Mouse (Mus musculus): ENCODE results near the gene Cog1. TPM values are rescaled to one million over a fixed set of nuclear protein-coding genes. Genes with fewer than 3 reads are reported as not detected.
"Not testable (repeated sequence)": the region's sequence is repeated elsewhere in the genome, so short reads cannot be mapped to it uniquely, and the experiment has no call there.

Gene Cog1
- polyA plus RNA-seq, 1 experiment from 2014 or later = 31.0 TPM

DNA sequence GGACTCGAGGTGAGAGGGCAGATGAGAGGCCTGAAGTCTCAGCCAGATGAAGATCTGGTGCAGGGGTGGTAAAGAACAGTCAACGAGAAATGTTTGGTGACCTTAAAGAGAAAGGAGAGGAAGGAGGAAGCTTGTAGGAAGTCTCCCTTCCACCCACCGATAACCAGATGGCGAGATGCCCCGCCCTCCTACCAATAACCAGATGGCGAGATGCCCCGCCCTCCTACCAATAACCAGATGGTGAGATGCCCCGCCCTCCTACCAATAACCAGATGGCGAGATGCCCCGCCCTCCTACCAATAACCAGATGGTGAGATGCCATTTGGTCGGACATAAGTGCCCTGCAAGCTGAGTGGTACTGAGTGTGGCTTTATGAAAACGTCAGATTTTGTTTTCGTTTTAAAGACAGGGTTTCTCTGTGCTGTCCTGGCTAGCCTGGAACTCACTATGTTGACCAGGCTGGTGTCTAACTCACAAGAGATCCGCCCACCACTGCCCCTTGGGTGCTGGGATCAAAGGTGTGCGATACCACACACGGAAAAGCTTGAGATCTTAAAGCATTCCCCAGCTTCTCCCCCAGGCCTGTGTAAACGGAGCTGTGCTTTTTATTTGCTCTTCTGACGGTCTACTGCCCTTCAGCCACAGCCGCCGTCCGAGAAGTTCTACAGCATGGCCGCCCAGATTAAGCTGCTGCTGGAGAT is 2.4 kb downstream of the Cog1 start:
- Histone ChIP-seq H3K4me3 (ENCODE audit: inconsistent target) (no peak overlapping the region), H3K79me2 (ENCODE audit: inconsistent target) (peaks cover 4% of the 10 kb centered on the region; the same call in 1 of the 2 replicates), H3K27ac (no peak overlapping the region), H3K36me3 (ENCODE audit: inconsistent target) (peaks cover 46% of the 10 kb centered on the region)
- WGBS (ENCODE audit: missing documents) = 89% methylated on average over 21 of the region's 22 CpGs

DNA sequence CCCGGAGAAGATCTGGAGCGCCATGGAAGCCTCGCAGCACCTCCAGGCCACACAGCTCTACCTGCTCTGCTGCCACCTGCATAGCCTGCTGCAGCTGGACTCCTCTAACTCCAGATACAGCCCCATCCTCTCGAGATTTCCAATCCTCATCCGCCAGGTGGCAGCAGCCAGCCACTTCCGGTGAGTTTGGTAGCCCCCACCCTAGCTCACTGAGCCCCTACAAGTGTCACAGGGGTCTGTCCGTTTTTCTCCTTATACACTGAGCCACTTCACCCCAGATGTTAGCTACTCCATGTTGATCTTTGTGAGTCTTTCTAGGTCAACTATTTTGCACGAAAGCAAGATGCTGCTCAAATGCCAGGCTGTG is 2.9 kb downstream of the Cog1 start:
- Histone ChIP-seq H3K36me3 (ENCODE audit: inconsistent target) (peaks cover 51% of the 10 kb centered on the region), H3K4me3 (ENCODE audit: inconsistent target) (no peak overlapping the region), H3K27ac (no peak overlapping the region), H3K79me2 (ENCODE audit: inconsistent target) (peaks cover 4% of the 10 kb centered on the region; the same call in 1 of the 2 replicates)
- WGBS (ENCODE audit: missing documents) = 76% methylated on average over 7 of the region's 8 CpGs

DNA sequence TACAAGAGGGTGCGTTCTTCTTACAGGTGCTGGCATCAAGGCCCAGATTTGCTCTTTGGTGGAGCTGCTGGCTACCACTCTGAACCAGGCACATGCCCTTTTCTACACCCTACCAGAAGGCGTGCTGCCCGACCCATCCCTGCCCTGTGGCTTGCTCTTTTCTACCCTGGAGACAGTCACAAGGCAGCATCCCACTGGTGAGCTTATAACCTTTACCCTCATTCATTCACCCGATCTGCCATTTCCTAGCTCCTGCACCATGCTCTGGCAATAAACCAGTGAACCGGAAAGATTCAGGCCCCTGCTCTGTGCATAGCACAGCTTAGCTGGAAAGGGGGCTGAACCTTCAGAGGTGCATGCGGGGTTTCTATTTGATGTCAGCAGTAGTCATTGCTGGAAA is 3.5 kb downstream of the Cog1 start:
- Histone ChIP-seq H3K36me3 (ENCODE audit: inconsistent target) (peaks cover 58% of the 10 kb centered on the region), H3K4me3 (ENCODE audit: inconsistent target) (no peak overlapping the region), H3K79me2 (ENCODE audit: inconsistent target) (peaks cover 4% of the 10 kb centered on the region; the same call in 1 of the 2 replicates), H3K27ac (no peak overlapping the region)
- 91% methylated on average over 6 of the region's 6 CpGs for WGBS (ENCODE audit: missing documents)

DNA sequence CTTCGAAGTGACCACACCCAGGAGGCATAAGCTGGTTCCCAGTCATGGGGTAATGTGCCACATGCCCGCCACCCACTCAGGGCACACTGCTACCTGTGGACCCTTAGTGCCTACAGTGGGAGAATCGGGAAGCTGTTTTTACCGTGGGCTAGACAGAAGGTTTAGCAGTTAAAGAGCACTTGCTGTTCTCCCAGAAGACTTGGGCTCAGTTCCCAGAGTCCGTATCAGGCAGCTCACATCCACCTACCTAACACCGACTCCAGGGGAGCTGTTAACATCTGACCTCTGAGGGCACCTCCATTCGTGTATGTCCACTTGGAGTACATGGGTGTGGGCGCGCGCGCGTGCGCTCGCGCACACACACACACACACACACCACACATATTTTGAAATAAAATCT is 5.1 kb downstream of the Cog1 start:
- Histone ChIP-seq H3K79me2 (ENCODE audit: inconsistent target) (peaks cover 4% of the 10 kb centered on the region; the same call in 1 of the 2 replicates), H3K27ac (no peak overlapping the region), H3K4me3 (ENCODE audit: inconsistent target) (no peak overlapping the region), H3K36me3 (ENCODE audit: inconsistent target) (peaks cover 72% of the 10 kb centered on the region)
- 91% methylated on average over 15 of the region's 15 CpGs for WGBS (ENCODE audit: missing documents)

DNA sequence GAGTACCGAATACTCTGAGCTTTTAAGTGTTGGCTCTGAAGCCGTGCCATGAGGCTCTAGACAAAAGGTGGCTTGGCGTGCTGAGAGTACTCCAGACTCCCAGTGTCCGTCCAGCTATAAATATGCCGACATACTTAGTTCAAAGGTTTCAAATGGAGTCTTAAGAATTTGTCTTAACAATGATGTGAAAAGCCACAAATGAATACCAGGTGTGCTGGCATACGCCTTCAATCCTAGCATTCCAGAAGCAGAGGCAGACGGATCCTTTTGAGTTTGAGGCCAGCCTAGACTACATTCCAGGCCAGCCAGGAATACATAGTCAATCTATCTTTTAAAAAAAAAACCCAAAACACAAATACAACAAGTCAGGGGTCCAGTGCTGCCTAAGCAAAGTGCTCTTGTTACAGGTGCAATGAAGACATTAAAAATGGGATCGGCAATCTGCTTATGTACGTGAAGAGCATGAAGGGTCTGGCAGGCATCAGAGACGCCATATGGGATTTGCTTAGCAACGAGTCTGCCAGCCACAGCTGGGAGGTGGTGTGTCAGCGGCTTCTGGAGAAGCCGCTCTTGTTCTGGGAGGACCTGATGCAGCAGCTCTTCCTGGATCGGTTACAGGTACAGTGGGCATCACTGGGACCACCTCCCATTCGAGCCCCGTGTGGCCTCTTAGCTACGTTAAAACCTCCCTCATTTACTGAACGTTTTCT is 5.7 kb downstream of the Cog1 start:
- H3K27ac ChIP-seq = no peak overlapping the region
- H3K79me2 ChIP-seq (ENCODE audit: inconsistent target) = peaks cover 4% of the 10 kb centered on the region; the same call in 1 of the 2 replicates
- WGBS (ENCODE audit: missing documents) = 93% methylated on average over 18 of the region's 18 CpGs
- H3K4me3 ChIP-seq (ENCODE audit: inconsistent target) = no peak overlapping the region
- H3K36me3 ChIP-seq (ENCODE audit: inconsistent target) = peaks cover 76% of the 10 kb centered on the region

DNA sequence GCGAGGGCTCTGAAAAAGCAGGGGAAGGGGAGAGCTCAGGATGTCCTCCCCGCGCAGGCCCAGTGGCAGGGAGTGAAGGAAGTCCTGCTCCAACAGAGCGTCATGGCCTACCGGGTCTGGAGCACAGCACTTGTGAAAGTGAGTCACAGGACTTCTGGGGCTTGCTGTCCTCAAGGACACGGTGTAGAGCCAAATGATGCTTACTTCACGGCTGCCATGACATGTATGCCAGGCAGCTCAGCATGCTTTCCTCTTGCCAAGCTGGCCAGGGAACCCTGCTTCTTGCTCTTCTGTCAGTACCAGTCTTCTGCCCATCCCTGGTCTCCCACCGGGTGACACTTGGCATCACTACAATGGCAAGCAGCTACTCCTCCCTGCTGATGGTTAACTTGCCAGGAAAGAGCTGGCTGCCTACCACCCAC is 7.6 kb downstream of the Cog1 start:
- 89% methylated on average over 8 of the region's 8 CpGs for WGBS (ENCODE audit: missing documents)
- no peak overlapping the region for H3K4me3 ChIP-seq (ENCODE audit: inconsistent target)
- no peaks in the 10 kb centered on the region; the same call in 1 of the 2 replicates for H3K79me2 ChIP-seq (ENCODE audit: inconsistent target)
- no peak overlapping the region for H3K27ac ChIP-seq
- peaks cover 83% of the 10 kb centered on the region for H3K36me3 ChIP-seq (ENCODE audit: inconsistent target)

DNA sequence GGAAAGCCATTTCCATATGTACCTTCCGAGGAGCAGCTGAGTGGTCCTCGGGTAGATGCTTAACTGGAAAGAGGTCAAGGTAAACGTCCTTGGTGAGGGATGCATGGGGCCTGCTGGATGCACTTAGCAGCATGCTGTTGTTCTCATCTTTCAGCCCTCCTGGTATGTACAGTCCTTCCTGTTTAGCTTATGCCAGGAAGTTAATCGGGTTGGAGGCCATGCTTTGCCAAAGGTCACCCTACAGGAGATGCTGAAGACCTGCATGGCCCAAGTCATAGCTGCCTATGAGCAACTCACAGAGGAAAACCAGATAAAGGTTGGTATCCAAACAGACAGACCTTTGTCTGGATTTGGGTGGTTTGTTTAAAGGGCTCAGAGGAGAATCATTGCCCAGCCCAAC is 8.3 kb downstream of the Cog1 start:
- Histone ChIP-seq H3K36me3 (ENCODE audit: inconsistent target) (peaks cover 84% of the 10 kb centered on the region), H3K79me2 (ENCODE audit: inconsistent target) (peaks cover 6% of the 10 kb centered on the region; the same call in 1 of the 2 replicates), H3K4me3 (ENCODE audit: inconsistent target) (no peak overlapping the region), H3K27ac (no peak overlapping the region)
- 88% methylated on average over 4 of the region's 4 CpGs for WGBS (ENCODE audit: missing documents)

DNA sequence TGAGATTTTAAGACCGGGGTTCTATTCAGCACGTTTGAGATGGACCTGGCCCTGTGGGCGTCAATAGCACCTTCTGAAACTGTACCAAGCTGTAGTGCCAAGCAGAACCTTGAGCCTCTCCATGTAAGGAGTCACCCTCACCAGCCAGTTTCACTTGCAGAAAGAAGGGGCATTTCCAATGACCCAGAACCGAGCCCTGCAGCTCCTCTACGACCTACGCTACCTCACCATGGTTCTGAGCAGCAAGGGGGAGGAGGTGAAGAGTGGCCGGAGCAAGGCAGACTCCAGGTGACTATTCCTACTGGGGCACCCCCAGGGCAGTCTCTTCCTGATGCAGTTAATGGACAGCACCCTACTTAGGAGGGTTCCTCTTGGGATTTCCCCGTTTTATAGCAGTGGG is 9.3 kb downstream of the Cog1 start:
- peaks cover 11% of the 10 kb centered on the region; the same call in 1 of the 2 replicates for H3K79me2 ChIP-seq (ENCODE audit: inconsistent target)
- H3K27ac ChIP-seq = no peak overlapping the region
- no peak overlapping the region for H3K4me3 ChIP-seq (ENCODE audit: inconsistent target)
- peaks cover 77% of the 10 kb centered on the region for H3K36me3 ChIP-seq (ENCODE audit: inconsistent target)
- WGBS (ENCODE audit: missing documents) = 87% methylated on average over 8 of the region's 8 CpGs

DNA sequence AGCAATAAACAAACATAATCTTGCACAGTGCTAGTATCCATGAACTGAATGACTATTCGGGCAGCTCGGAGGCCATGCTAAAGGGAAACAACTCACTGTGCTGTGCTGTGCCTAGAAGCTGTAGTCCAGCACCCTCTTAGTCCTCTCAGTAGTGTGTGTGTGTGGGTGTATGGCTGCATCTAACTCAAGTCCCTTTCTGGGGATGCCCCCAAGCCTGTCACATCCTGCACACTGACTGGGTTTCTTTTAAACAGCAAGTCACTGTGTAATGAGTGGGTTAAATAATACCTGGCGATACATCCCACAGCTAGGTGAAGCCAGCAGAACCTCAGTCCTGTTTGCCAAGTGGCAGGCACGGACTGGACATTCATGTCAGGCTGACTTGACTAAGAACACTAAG is 9.8 kb downstream of the Cog1 start:
- H3K27ac ChIP-seq = no peak overlapping the region
- peaks cover 73% of the 10 kb centered on the region for H3K36me3 ChIP-seq (ENCODE audit: inconsistent target)
- no peak overlapping the region for H3K4me3 ChIP-seq (ENCODE audit: inconsistent target)
- 91% methylated on average over 4 of the region's 4 CpGs for WGBS (ENCODE audit: missing documents)
- H3K79me2 ChIP-seq (ENCODE audit: inconsistent target) = peaks cover 16% of the 10 kb centered on the region; the same call in 1 of the 2 replicates

DNA sequence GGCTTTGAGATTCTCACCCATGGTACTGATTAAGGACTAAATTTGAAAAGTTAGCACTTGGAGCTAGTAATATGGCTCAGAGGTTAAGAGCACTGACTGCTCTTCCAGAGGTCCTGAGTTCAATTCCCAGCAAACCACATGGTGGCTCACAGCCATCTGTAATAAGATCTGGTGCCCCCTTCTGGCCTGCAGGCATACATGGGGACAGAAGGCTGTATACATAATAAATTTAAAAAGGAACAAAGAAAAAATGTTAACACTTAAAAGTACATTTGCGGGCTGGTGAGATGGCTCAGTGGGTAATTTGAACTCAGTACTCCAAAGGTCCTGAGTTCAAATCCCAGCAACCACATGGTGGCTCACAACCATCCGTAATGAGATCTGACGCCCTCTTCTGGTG is 11.2 kb downstream of the Cog1 start:
- not testable (repeated sequence) for H3K4me3 ChIP-seq (ENCODE audit: inconsistent target); H3K27ac ChIP-seq
- H3K36me3 ChIP-seq (ENCODE audit: inconsistent target) = peaks cover 58% of the 10 kb centered on the region
- WGBS (ENCODE audit: missing documents) = 100% methylated on average over 1 of the region's 3 CpGs
- H3K79me2 ChIP-seq (ENCODE audit: inconsistent target) = peaks cover 30% of the 10 kb centered on the region

DNA sequence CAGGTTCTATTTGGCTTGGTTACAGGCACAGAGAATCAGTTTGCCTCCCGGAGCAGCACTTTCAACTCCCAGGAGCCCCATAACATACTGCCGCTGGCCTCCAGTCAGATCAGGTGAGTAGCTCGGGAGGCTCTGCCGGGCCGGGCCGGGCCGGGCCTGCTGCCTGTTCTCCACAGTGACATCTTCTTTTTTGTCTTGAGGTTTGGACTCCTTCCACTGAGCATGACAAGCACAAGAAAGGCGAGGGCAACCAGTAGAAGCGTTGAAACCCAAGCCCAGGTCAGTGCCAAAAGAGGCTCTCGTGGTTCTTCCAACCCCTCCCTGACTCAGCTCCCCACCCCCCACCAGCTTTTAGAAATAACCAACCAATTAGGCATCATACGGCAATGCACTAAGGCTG is 12.0 kb downstream of the Cog1 start:
- Histone ChIP-seq H3K27ac (no peak overlapping the region), H3K79me2 (ENCODE audit: inconsistent target) (peaks cover 38% of the 10 kb centered on the region), H3K4me3 (ENCODE audit: inconsistent target) (no peak overlapping the region), H3K36me3 (ENCODE audit: inconsistent target) (peaks cover 56% of the 10 kb centered on the region)
- WGBS (ENCODE audit: missing documents) = 41% methylated on average over 11 of the region's 11 CpGs

DNA sequence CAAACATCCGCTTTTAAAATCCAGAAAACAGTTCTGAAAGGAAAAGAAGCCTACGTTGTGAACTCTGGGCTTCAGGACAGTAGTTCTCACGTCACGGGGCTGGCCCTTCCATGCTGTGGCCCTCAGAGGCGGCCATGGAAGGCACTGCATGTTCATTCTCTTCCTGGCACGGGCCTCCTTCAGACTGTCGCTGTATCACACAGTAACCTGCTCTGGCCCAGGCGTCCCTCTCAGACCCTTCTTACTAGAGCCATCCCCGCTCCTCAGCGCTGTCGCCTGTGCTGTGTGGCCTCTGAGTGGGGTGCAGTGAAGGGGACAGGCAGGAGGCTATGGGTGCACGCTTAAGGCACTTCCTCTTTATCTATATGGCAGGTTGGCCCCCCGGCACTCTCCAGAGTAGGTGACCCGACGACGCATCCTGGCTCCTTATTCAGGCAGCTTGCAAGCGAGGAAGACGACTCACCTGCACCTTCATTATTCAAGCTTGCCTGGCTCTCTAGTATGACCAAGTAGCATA is 12.9 kb downstream of the Cog1 start:
- H3K27ac ChIP-seq = no peak overlapping the region
- H3K79me2 ChIP-seq (ENCODE audit: inconsistent target) = peaks cover 47% of the 10 kb centered on the region
- H3K36me3 ChIP-seq (ENCODE audit: inconsistent target) = peaks cover 46% of the 10 kb centered on the region
- WGBS (ENCODE audit: missing documents) = 84% methylated on average over 17 of the region's 18 CpGs
- H3K4me3 ChIP-seq (ENCODE audit: inconsistent target) = no peak overlapping the region

DNA sequence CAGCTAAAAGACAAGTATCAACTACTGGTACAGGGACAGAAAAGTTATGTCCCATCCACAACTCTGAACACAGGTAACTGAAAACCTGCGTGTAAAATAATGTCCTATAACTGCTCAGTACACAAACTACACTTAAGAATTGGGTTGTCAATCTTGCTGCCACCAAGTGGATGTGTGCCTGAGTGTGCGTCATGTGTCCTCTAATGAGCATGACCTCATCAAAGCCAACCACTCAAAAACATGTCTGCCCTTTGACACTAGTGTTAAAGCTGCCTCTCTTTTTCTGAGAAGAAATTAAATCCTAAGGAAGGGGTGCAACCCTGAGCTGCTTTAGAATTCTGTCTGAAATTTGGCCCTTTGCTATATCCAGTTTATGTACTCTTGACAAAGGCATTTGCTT is 15.3 kb downstream of the Cog1 start:
- peaks cover 23% of the 10 kb centered on the region for H3K36me3 ChIP-seq (ENCODE audit: inconsistent target)
- H3K27ac ChIP-seq = no peak overlapping the region
- 85% methylated on average over 2 of the region's 2 CpGs for WGBS (ENCODE audit: missing documents)
- H3K79me2 ChIP-seq (ENCODE audit: inconsistent target) = peaks cover 71% of the 10 kb centered on the region
- H3K4me3 ChIP-seq (ENCODE audit: inconsistent target) = no peak overlapping the region

DNA sequence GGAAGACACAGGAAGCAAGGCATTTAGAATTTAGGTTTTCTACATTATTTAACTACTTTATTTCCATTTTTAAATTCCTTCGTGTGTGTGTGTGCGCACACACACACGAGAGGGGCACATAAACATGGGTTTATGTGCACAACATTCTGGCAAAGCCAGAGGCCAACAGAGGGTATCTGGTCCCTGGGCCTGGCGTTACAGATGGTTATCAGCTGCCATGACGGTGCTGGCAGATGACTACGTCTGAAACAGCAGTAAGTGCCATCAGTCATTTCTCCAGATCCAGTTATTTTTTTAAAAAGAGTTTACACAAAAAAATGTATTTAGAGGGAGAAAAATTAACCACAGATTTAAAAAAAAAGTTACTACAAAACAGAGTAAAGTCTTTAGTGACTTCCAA is 17.2 kb downstream of the Cog1 start:
- no peak overlapping the region for H3K27ac ChIP-seq
- H3K79me2 ChIP-seq (ENCODE audit: inconsistent target) = peaks cover 90% of the 10 kb centered on the region
- peaks cover 18% of the 10 kb centered on the region for H3K36me3 ChIP-seq (ENCODE audit: inconsistent target)
- WGBS (ENCODE audit: missing documents) = 73% methylated on average over 6 of the region's 6 CpGs
- H3K4me3 ChIP-seq (ENCODE audit: inconsistent target) = no peak overlapping the region

DNA sequence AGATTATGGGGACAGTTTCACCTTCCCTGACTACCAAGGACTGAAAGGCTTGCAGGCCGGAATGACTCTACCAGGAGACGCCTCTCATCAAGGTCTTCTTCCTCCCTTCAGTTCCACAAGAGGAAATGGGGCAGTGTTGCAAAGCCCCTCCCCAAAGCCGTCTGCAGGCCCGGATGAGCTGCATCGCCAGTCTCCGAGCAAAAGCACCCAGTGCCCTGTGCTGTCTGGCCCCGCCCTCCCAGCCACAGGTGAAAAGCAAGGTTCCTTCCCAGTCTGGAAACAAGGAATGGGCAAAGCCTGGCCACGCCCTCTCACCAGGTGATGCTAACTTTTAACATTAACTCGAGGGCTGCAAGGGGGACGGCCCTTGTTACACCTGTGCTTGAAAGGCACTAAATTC is 17.7 kb downstream of the Cog1 start:
- WGBS (ENCODE audit: missing documents) = 34% methylated on average over 9 of the region's 10 CpGs
- Histone ChIP-seq H3K27ac (no peak overlapping the region), H3K36me3 (ENCODE audit: inconsistent target) (peaks cover 14% of the 10 kb centered on the region), H3K4me3 (ENCODE audit: inconsistent target) (no peak overlapping the region), H3K79me2 (ENCODE audit: inconsistent target) (peaks cover 94% of the 10 kb centered on the region)

All from macrophage (primary cell).